Mouse (Mus musculus): ENCODE measurements around the gene Krtap4-16. TPM values are rescaled to one million over a fixed set of nuclear protein-coding genes. Genes with fewer than 3 reads are reported as not detected.

Krtap4-16 gene
- polyA plus RNA-seq, 1 experiment from 2014 or later = not detected

Other genes starting within 250 kb of the Krtap4-16 start
- gene Gm11938, start 248.3 kb downstream of the Krtap4-16 start, polyA plus RNA-seq (2015; fragmentation: Nextera tagmentation; extraction: Ambion mirVana) = not detected in 2 replicates
- not detected in 2 replicates for gene Gm11937, start 241.4 kb downstream of the Krtap4-16 start, polyA plus RNA-seq (2015; fragmentation: Nextera tagmentation; extraction: Ambion mirVana)
- gene Krtap2-4, start 236.8 kb downstream of the Krtap4-16 start, polyA plus RNA-seq (2015; fragmentation: Nextera tagmentation; extraction: Ambion mirVana) = not detected in 2 replicates
- not detected in 2 replicates for gene Gm11562, start 231.2 kb downstream of the Krtap4-16 start, polyA plus RNA-seq (2015; fragmentation: Nextera tagmentation; extraction: Ambion mirVana)
- gene Krtap4-1, start 223.4 kb downstream of the Krtap4-16 start, polyA plus RNA-seq (2015; fragmentation: Nextera tagmentation; extraction: Ambion mirVana) = not detected in 2 replicates
- not detected in 2 replicates for gene Krtap4-2, start 216.5 kb downstream of the Krtap4-16 start, polyA plus RNA-seq (2015; fragmentation: Nextera tagmentation; extraction: Ambion mirVana)
- not detected in 2 replicates for gene Krtap4-7, start 207.5 kb downstream of the Krtap4-16 start, polyA plus RNA-seq (2015; fragmentation: Nextera tagmentation; extraction: Ambion mirVana)
- gene Gm11555, start 201.4 kb downstream of the Krtap4-16 start, polyA plus RNA-seq (2015; fragmentation: Nextera tagmentation; extraction: Ambion mirVana) = not detected in 2 replicates
- gene Gm11563, start 192.6 kb downstream of the Krtap4-16 start, polyA plus RNA-seq (2015; fragmentation: Nextera tagmentation; extraction: Ambion mirVana) = not detected in 2 replicates
- gene Krtap4-6, start 185.6 kb downstream of the Krtap4-16 start, polyA plus RNA-seq (2015; fragmentation: Nextera tagmentation; extraction: Ambion mirVana) = not detected in 2 replicates
- gene Gm14190, start 160.9 kb downstream of the Krtap4-16 start, polyA plus RNA-seq (2015; fragmentation: Nextera tagmentation; extraction: Ambion mirVana) = not detected in 2 replicates
- gene Gm14180, start 117.3 kb downstream of the Krtap4-16 start, polyA plus RNA-seq (2015; fragmentation: Nextera tagmentation; extraction: Ambion mirVana) = not detected in 2 replicates
- gene Gm11595, start 78.7 kb downstream of the Krtap4-16 start, polyA plus RNA-seq (2015; fragmentation: Nextera tagmentation; extraction: Ambion mirVana) = not detected in 2 replicates
- not detected in 2 replicates for gene Krtap4-8, start 70.9 kb downstream of the Krtap4-16 start, polyA plus RNA-seq (2015; fragmentation: Nextera tagmentation; extraction: Ambion mirVana)
- gene Krtap4-9, start 66.4 kb downstream of the Krtap4-16 start, polyA plus RNA-seq (2015; fragmentation: Nextera tagmentation; extraction: Ambion mirVana) = not detected in 2 replicates
- gene Gm11596, start 58.1 kb downstream of the Krtap4-16 start, polyA plus RNA-seq (2015; fragmentation: Nextera tagmentation; extraction: Ambion mirVana) = not detected in 2 replicates
- not detected in 2 replicates for gene Gm11569, start 52.7 kb downstream of the Krtap4-16 start, polyA plus RNA-seq (2015; fragmentation: Nextera tagmentation; extraction: Ambion mirVana)
- not detected in 2 replicates for gene Gm11554, start 47.2 kb downstream of the Krtap4-16 start, polyA plus RNA-seq (2015; fragmentation: Nextera tagmentation; extraction: Ambion mirVana)
- not detected in 2 replicates for gene Krtap4-13, start 41.7 kb downstream of the Krtap4-16 start, polyA plus RNA-seq (2015; fragmentation: Nextera tagmentation; extraction: Ambion mirVana)
- gene Gm11564, start 35.9 kb downstream of the Krtap4-16 start, polyA plus RNA-seq (2015; fragmentation: Nextera tagmentation; extraction: Ambion mirVana) = not detected in 2 replicates
- not detected in 2 replicates for gene 2300003K06Rik, start 13.5 kb downstream of the Krtap4-16 start, polyA plus RNA-seq (2015; fragmentation: Nextera tagmentation; extraction: Ambion mirVana)
- not detected in 2 replicates for gene Gm11568, start 6.3 kb upstream of the Krtap4-16 start, polyA plus RNA-seq (2015; fragmentation: Nextera tagmentation; extraction: Ambion mirVana)
- gene Gm11559, start 12.9 kb upstream of the Krtap4-16 start, polyA plus RNA-seq (2015; fragmentation: Nextera tagmentation; extraction: Ambion mirVana) = not detected in 2 replicates
- gene Krtap9-1, start 21.8 kb upstream of the Krtap4-16 start, polyA plus RNA-seq (2015; fragmentation: Nextera tagmentation; extraction: Ambion mirVana) = not detected in 2 replicates
- gene Gm11567, start 27.6 kb upstream of the Krtap4-16 start, polyA plus RNA-seq (2015; fragmentation: Nextera tagmentation; extraction: Ambion mirVana) = not detected in 2 replicates
- not detected in 2 replicates for gene Krtap31-1, start 56.3 kb upstream of the Krtap4-16 start, polyA plus RNA-seq (2015; fragmentation: Nextera tagmentation; extraction: Ambion mirVana)
- not detected in 2 replicates for gene Gm11565, start 63.1 kb upstream of the Krtap4-16 start, polyA plus RNA-seq (2015; fragmentation: Nextera tagmentation; extraction: Ambion mirVana)
- not detected in 2 replicates for gene Krtap31-2, start 84.7 kb upstream of the Krtap4-16 start, polyA plus RNA-seq (2015; fragmentation: Nextera tagmentation; extraction: Ambion mirVana)
- not detected in 2 replicates for gene Krtap9-5, start 96.9 kb upstream of the Krtap4-16 start, polyA plus RNA-seq (2015; fragmentation: Nextera tagmentation; extraction: Ambion mirVana)
- gene Krtap29-1, start 127.4 kb upstream of the Krtap4-16 start, polyA plus RNA-seq (2015; fragmentation: Nextera tagmentation; extraction: Ambion mirVana) = not detected in 2 replicates
- not detected in 2 replicates for gene Krtap16-1, start 135.0 kb upstream of the Krtap4-16 start, polyA plus RNA-seq (2015; fragmentation: Nextera tagmentation; extraction: Ambion mirVana)
- gene Krtap17-1, start 142.4 kb upstream of the Krtap4-16 start, polyA plus RNA-seq (2015; fragmentation: Nextera tagmentation; extraction: Ambion mirVana) = 0.26 TPM in 1 of 2 replicates, not detected in the other
- gene Krt33a, start 164.6 kb upstream of the Krtap4-16 start, polyA plus RNA-seq (2015; fragmentation: Nextera tagmentation; extraction: Ambion mirVana) = not detected in 2 replicates
- gene Krt33b, start 178.3 kb upstream of the Krtap4-16 start, polyA plus RNA-seq (2015; fragmentation: Nextera tagmentation; extraction: Ambion mirVana) = 0.09 TPM in 1 of 2 replicates, not detected in the other
- not detected in 2 replicates for gene Krt34, start 189.9 kb upstream of the Krtap4-16 start, polyA plus RNA-seq (2015; fragmentation: Nextera tagmentation; extraction: Ambion mirVana)
- not detected in 2 replicates for gene Krt31, start 198.9 kb upstream of the Krtap4-16 start, polyA plus RNA-seq (2015; fragmentation: Nextera tagmentation; extraction: Ambion mirVana)
- 0.11 TPM in 1 of 2 replicates, not detected in the other for gene Krt32, start 236.6 kb upstream of the Krtap4-16 start, polyA plus RNA-seq (2015; fragmentation: Nextera tagmentation; extraction: Ambion mirVana)
- not detected in 2 replicates for gene Krt35, start 244.6 kb upstream of the Krtap4-16 start, polyA plus RNA-seq (2015; fragmentation: Nextera tagmentation; extraction: Ambion mirVana)